Mouse (Mus musculus) liver, embryonic 14.5 days (tissue): Measurements from ENCODE around the gene Cd300c2. TPM values are rescaled to one million over a fixed set of nuclear protein-coding genes. Genes with fewer than 3 reads are reported as not detected.
A peak's percentile ranks its signal among the peaks of the same experiment; 100 is the strongest.
"Not testable (repeated sequence)": the region's sequence is repeated elsewhere in the genome, so short reads cannot be mapped to it uniquely, and the experiment has no call there.

Experiments
- ATAC-seq: fragments of 200-750 bp; cut with Nextera tagmentation; 2 replicates; pipeline ENCODE4 v1.8.0; 2017; ENCODE audit warnings: moderate number of reproducible peaks, mild to moderate bottlenecking, moderate library complexity; ENCODE audit not compliant: insufficient read depth
- DNase-seq, 3 experiments: peaks; one replicate each; pipeline ENCODE4 v3.0.0-alpha.2; 2012 to 2013; ENCODE audit warnings: low read depth in 3 of 3, low spot score in 3 of 3
- H3K27ac ChIP-seq: fragments of 300-500 bp; sonication (generic); 2 replicates; pipeline ENCODE4 v1.5.1; 2014; ENCODE audit warnings: moderate library complexity, mild to moderate bottlenecking, control low read depth, inconsistent platforms
- H3K27me3 ChIP-seq: fragments of 300-500 bp; sonication (generic); 2 replicates; pipeline ENCODE4 v1.6.1; 2014; ENCODE audit warnings: mild to moderate bottlenecking, low read length, moderate library complexity; ENCODE audit not compliant: control insufficient read depth, insufficient read depth
- H3K36me3 ChIP-seq: fragments of 300-500 bp; sonication (generic); replicated peaks from 2 replicates; pipeline ENCODE4 v1.6.1; 2014; ENCODE audit warnings: low read depth; ENCODE audit not compliant: control insufficient read depth, insufficient read depth
- H3K4me1 ChIP-seq, 2 experiments: fragments of 200-500 bp in 1 of 2; fragments of 300-500 bp in 1 of 2; sonication (generic) in 1 of 2; replicated peaks; 2 replicates each; pipeline ENCODE4 v1.6.1; 2012 to 2014; ENCODE audit warnings: antibody characterized with exemption in 1 of 2, inconsistent platforms in 1 of 2, low read length in 1 of 2; ENCODE audit not compliant: control insufficient read depth in 2 of 2, insufficient read depth in 2 of 2
- H3K4me2 ChIP-seq: fragments of 300-500 bp; sonication (generic); 2 replicates; pipeline ENCODE4 v1.6.1; 2014; ENCODE audit warnings: low read depth, mild to moderate bottlenecking, control low read depth, moderate library complexity
- H3K4me3 ChIP-seq, 2 experiments: fragments of 200-500 bp in 1 of 2; fragments of 300-500 bp in 1 of 2; sonication (generic) in 1 of 2; 2 replicates each; pipeline ENCODE4 v1.5.1; 2012 to 2014; ENCODE audit warnings: low read depth in 2 of 2, low read length in 2 of 2, mild to moderate bottlenecking in 2 of 2, control low read depth in 1 of 2, inconsistent platforms in 1 of 2, moderate library complexity in 1 of 2; ENCODE audit not compliant: insufficient read depth in 1 of 2
- H3K9ac ChIP-seq: fragments of 300-500 bp; sonication (generic); replicated peaks from 2 replicates; pipeline ENCODE4 v1.6.1; 2014; ENCODE audit warnings: mild to moderate bottlenecking, control low read depth, moderate library complexity
- H3K9me3 ChIP-seq: fragments of 300-500 bp; sonication (generic); 2 replicates; pipeline ENCODE4 v1.6.1; 2016; ENCODE audit warnings: low read length, mixed read lengths; ENCODE audit not compliant: control insufficient read depth
- CTCF ChIP-seq: IDR thresholded peaks from 2 replicates; pipeline ENCODE4 v1.5.1; 2016; ENCODE audit warnings: antibody characterized with exemption, low read depth, control low read depth
- EP300 ChIP-seq: IDR thresholded peaks from 2 replicates; pipeline ENCODE4 v1.6.1; 2016; ENCODE audit warnings: antibody characterized with exemption, low read depth
- WGBS: fragments of 180-500 bp; shearing (Covaris S2); extraction: QIAGEN DNeasy Blood & Tissue Kit; methylation state at CpG from one replicate; pipeline ENCODE4 v1.1.7; 2014; ENCODE audit not compliant: insufficient replicate concordance; 5-methylcytosine and 5-hydroxymethylcytosine counted together
- polyA plus RNA-seq, 2 experiments: library from polyadenylated mRNA; depleted of rRNA in 1 of 2; stranded (reverse) in 1 of 2; unstranded in 1 of 2; fragments of >200 nt; fragmentation: Nextera tagmentation in 1 of 2; extraction: Ambion mirVana in 1 of 2; gene quantifications; 2 replicates each; pipeline versions ENCODE4 v1.2.1 to v1.2.3; 2012 to 2014

The Cd300c2 gene
- polyA plus RNA-seq (2012; rRNA removed) = 3.7 and 4.8 TPM in 2 replicates
- polyA plus RNA-seq (2014; fragmentation: Nextera tagmentation; extraction: Ambion mirVana) = 7.6 and 7.8 TPM in 2 replicates

GRCm38 (mm10) chr11:115001474-115002040 lies at the start of gene Cd300c2:
TSS of gene Cd300c2 (minus strand) at chr11:115001880.
- Histone ChIP-seq H3K9ac (no peak within 1 kb of the TSS), H3K27me3 (no peaks in the 10 kb centered on the region), H3K9me3 (no peaks in the 10 kb centered on the region), H3K4me1 (no peaks in the 10 kb centered on the region), H3K4me3 (no peak within 1 kb of the TSS), H3K27ac (no peak within 1 kb of the TSS), H3K36me3 (no peaks in the 10 kb centered on the region), H3K4me2 (no peak within 1 kb of the TSS)
- DNase-seq (no peak), ATAC-seq (no peak)
- TF ChIP-seq CTCF (no peak), EP300 (no peak)
- 29% methylated on average over 7 of the region's 7 CpGs for WGBS

GRCm38 (mm10) chr11:115049282-115049895 lies 47.7 kb upstream of the Cd300c2 start:
- Histone ChIP-seq H3K4me1 (no peaks in the 10 kb centered on the region), H3K36me3 (no peaks in the 10 kb centered on the region), H3K4me3 (no peak overlapping the region), H3K27me3 (no peaks in the 10 kb centered on the region), H3K27ac (no peak overlapping the region), H3K4me2 (no peak overlapping the region), H3K9me3 (no peaks in the 10 kb centered on the region), H3K9ac (no peak overlapping the region)
- no peak for DNase-seq
- WGBS = 18% methylated on average over 3 of the region's 3 CpGs
- TF ChIP-seq CTCF (peak; percentile 33; the same call in 1 of the 2 replicates), EP300 (no peak)
- no peak for ATAC-seq

GRCm38 (mm10) chr11:115048259-115048658 lies 46.6 kb upstream of the Cd300c2 start, which contains the start of gene Cd300ld3:
TSS of gene Cd300ld3 (minus strand) at chr11:115048409.
- ATAC-seq = no peak

GRCm38 (mm10) chr11:115037669-115038068 lies 36.0 kb upstream of the Cd300c2 start, which contains the start of gene Cd300ld5:
TSS of gene Cd300ld5 (minus strand) at chr11:115037769.
- no CpG with 5 or more reads among the region's 6 CpGs for WGBS

More at GRCm38 (mm10) chr11:115048259-115048658, 46.6 kb upstream of the Cd300c2 start, which contains the start of gene Cd300ld3:
- no peaks in the 10 kb centered on the region for H3K27me3 ChIP-seq
- H3K9me3 ChIP-seq = no peaks in the 10 kb centered on the region
- TF ChIP-seq CTCF (no peak), EP300 (no peak)
- H3K9ac ChIP-seq = no peak within 1 kb of the TSS
- H3K4me2 ChIP-seq = no peak within 1 kb of the TSS
- H3K4me3 ChIP-seq = no peak within 1 kb of the TSS
- no peak for DNase-seq
- H3K27ac ChIP-seq = no peak within 1 kb of the TSS
- H3K36me3 ChIP-seq = no peaks in the 10 kb centered on the region
- 43% methylated on average over 2 of the region's 2 CpGs for WGBS
- no peaks in the 10 kb centered on the region for H3K4me1 ChIP-seq

GRCm38 (mm10) chr11:115026912-115027311 lies 25.2 kb upstream of the Cd300c2 start, which contains the start of gene Cd300ld4:
TSS of gene Cd300ld4 (minus strand) at chr11:115027012.
- H3K4me1 ChIP-seq, DNase-seq, H3K27me3 ChIP-seq, H3K9ac ChIP-seq, H3K9me3 ChIP-seq, H3K36me3 ChIP-seq, ATAC-seq, H3K27ac ChIP-seq, H3K4me3 ChIP-seq, H3K4me2 ChIP-seq: not testable (repeated sequence)
- no CpG with 5 or more reads among the region's 6 CpGs for WGBS

More at GRCm38 (mm10) chr11:115037669-115038068, 36.0 kb upstream of the Cd300c2 start, which contains the start of gene Cd300ld5:
- not testable (repeated sequence) for H3K9me3 ChIP-seq, H3K4me3 ChIP-seq, H3K4me2 ChIP-seq, H3K27ac ChIP-seq, H3K4me1 ChIP-seq, DNase-seq, H3K9ac ChIP-seq, H3K27me3 ChIP-seq, H3K36me3 ChIP-seq, ATAC-seq

- H3K9me3 ChIP-seq, H3K4me1 ChIP-seq, H3K36me3 ChIP-seq, H3K27me3 ChIP-seq, DNase-seq, ATAC-seq, H3K4me3 ChIP-seq, H3K9ac ChIP-seq, H3K4me2 ChIP-seq, H3K27ac ChIP-seq: not testable (repeated sequence)
- no CpG with 5 or more reads among the region's 7 CpGs for WGBS
Observed at GRCm38 (mm10) chr11:115016093-115016492, 14.4 kb upstream of the Cd300c2 start, which contains the start of gene Cd300ld2. TSS of gene Cd300ld2 (minus strand) at chr11:115016193.
